Mouse (Mus musculus): ENCODE data around the gene Aipl1.

Gene Aipl1

DNA sequence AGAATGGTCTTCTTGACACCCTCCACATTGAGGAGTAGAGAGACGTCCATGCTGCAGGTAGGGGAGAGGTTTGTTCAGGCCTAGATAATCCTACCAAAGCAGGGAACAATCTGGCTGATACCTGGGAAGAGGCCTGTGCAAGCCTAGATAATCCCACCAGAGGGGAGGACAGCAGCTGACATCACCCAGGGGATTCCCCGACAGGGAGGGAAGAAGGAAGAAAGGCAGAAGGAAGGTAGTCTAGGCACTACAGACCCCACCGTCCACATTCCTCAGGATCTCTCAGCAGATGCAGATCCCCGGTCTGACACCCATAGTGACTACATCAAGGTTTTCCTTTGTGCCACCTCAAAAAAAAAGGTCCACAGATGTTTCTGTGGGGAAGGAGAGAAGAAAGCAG, at the start of gene Aipl1:
Gene Aipl1 (minus strand): TSS at position 101 of the 400 bp plus-strand sequence.
- no peak for DNase-seq

DNA sequence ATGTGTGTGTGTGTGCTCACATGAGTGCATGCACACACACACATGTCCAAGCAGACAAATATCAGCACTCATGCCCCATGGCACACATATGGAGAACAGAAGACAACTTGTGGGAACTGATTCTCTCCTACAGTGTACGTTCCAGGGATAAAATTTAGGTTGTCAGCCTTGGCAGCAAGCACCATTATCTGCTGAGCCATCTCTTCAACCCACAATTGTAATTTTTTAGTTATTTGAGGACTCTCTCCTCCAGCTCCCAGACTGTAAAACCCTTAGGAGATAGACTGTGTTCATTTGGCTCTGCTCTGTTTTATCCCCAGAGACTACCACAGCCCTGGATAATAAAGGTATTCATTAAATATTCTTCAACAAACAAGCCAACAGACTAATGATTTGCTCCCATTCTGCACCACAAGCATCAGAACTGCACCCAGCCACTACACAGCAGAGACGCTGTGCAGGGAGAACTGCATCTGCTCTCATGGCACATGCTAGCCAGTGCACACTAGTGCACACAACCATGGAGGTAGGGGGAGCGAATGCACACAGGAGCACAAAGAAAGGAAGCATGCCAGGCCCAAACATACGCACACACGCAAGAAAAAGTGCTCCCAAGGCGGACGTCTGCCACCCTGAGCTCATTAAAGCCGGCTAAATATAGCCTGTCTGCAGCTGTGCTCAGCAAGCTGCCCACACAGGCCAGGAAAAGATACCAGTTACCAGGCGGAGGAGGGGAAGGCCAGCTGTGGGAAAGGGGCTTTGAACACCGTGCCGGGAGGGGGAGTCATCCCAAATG, 49.1 kb upstream of the Aipl1 start:
- DNase-seq, result no peak

DNA sequence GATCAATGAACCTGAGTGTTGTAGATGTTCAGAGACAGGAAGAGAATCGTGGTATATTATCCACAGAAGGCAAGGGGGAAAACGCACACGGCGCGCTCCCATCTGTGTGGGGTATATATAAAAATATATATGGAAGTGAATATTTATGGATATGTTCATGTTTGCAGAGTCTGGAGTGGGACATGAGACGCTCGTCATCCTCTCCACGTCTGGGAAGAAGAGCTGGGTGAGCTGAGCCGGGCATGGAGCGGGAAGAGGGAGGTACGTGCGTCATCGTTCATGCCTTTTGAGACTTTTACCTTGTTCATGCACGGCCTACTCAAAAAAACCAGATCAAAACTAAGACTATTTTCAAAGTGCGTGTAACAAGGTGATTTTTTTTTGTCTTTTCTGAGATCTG, 47.0 kb upstream of the Aipl1 start:
- no peak for DNase-seq

DNA sequence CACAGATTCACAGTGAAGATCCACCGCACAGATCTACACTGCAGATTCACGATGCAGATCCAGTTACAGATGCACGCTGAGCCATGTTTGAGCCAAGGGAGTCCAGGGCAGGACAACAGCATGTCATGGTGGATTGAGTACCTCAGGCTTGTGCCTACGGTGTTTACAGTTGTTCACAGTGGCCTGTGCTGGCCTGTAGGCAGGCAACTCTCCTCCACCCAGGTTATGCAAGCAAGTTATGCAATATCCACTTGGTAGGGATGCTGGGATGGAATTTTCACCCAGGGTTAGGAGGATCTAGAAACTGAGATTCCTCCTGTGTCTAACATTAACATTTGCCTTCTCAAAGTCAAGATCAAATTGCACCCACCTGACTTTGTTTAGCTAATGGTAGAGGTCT, 45.3 kb upstream of the Aipl1 start:
- DNase-seq, result no peak

DNA sequence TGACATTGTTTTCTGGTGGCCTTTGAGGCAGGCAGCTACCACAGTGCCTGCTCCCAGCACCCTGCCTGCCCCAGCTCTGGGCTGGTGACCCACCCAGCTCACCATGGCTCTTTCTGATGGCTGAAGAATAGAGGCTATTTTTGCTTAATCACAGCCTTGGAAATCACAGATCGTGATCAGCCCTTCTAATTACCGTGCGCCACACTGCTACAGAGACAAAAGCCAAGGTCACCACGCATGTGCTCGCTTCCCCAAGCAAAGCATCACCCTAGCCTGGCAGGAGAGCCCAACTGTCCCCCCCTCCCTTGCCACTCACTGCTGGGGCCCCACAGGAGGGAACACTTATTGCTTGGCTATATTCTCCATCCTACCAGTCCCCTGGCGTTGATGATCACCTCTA, 43.2 kb upstream of the Aipl1 start:
- no peak for DNase-seq

DNA sequence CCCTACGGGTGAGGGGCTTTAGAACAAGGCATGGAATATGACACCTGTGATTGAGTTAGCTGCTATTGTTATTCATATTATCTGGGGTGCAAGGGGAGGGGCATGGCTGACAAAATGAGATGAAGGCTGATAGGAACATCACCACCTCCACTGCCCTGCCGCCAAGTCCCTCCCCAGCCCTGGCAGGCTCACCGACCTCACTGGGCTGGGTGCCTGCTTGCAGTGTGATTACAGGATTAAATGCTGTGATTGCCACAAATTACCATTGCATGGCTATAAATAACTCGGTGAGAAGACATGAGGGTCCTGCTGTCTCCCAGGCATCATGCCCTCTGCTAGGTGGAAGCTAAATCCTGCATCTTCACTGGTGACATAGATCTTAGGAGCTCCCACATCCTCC, 41.3 kb upstream of the Aipl1 start:
- DNase-seq, result peak; percentile 74

DNA sequence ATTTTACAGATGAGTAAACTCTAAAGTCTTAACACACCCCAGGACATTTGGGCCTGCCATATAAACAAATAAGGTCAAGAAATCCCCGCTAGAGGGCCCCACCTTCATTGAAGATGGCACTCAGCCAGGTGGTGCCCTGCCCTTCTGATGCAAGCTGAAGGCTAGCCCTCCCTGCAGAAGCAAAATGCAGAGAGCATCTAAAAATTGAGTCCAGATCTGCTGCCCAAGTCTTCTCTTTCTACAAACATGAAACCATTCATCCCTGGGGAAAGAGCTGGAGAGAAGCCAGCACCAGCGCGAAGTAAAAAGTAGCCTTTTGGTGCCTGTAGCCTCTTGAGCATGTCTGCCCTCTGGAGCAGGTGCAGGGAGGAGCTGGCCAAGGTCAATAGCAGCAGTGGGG, 40.7 kb upstream of the Aipl1 start:
- DNase-seq, result no peak

DNA sequence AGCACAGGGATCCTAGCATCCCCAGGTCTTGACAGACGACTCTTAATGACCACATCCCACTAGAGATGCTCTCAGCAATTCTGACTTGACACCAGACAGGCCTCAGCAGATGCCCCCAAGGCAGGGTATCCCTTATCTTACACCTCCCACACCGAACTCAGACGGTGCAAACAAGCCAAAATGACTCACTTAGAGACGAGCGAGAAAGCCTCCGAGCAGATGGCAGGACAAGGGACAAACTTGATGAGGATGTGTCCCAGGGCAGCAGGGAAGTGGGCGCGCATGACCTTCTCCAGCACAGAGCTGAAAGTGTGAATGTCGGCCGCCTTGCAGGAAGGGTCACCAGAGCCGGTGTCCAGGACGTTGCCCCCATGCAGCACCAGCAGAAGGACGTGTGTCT, 36.9 kb upstream of the Aipl1 start:
- no peak for DNase-seq

DNA sequence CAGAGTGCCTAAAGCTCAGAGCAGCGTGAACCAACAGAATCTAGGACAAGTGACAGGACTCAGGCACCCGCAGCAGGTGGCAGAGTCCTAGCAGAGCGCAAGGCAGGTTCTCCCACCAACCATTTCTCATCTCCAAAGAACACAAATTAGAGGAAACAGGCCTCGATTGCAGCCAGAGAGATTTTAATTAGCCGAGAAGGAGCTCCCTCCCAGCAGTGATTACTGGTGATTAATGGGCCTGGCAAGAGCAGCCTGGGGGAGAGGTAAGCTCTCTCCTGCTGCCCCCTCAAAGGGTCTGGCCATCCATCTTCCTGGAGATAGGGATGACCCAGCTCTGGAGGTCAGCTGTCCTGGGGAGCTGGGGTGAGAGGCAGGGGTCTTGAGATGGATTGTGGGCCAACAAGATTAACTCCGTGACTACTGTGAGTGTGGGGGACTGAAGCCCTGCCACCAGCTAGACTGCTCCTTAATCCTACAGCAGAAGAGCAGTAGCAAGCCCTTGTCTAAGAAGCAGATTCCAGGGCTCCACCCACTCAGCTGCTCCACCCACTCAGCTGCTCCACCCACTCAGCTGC, 35.1 kb upstream of the Aipl1 start:
- no peak for DNase-seq

DNA sequence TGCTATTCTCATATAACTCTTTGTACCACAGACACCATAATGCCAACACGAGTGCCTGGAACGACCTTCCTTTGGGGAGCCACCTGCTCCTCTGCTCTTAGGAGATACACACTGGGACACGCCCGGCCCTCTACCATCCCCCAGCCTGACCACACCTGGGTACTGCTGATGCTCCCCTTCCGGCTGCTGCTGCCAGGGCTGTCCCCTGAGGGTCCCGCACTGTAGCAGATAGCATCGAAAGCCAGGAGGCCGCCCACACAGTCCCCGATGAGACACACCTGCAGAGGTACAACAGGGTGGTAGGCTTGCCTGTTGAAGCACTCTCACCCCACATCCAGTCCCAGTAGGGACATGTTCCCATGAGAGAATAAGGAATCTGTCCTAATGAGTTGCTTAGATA, 33.4 kb upstream of the Aipl1 start:
- no peak for DNase-seq

DNA sequence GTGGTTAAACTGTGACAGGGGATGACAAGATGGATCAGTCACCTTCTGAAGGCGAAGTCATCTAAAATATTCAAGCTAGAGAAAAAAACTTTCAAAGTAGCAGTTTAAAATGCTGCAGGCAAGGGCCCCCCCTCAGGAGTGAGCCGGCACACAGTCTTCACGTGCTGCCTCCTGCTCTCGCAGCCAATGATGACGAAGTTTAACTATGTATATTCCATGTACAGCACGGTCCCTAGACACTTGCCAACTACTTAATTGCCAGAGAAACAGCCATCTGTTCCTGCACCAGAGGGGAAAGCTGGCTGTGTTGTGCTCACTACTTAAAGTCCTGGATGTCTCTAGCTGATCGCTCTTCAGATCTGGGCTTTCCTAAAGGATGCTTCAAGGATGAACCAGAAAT, 30.7 kb upstream of the Aipl1 start:
- DNase-seq, result peak; percentile 81

DNA sequence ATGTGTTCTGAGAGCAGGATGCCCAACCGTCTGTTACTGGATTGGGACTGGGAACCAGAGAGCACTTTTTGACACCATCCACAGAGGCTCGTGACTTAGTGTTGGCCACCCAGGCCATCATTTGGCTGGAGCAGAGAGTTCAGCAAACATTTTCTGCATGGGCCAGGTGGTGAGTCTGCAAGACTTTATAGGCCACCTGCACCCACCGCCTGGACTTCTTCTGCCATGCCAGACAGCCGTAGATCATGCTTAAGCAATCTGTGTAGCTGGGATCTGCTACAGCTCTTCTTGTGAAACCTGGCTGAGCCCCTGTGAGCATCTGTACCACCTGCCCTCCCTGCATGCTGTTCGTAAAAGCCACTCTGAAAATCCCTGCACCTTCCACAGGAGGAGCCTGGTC, 30.0 kb upstream of the Aipl1 start:
- peak; percentile 85 for DNase-seq

DNA sequence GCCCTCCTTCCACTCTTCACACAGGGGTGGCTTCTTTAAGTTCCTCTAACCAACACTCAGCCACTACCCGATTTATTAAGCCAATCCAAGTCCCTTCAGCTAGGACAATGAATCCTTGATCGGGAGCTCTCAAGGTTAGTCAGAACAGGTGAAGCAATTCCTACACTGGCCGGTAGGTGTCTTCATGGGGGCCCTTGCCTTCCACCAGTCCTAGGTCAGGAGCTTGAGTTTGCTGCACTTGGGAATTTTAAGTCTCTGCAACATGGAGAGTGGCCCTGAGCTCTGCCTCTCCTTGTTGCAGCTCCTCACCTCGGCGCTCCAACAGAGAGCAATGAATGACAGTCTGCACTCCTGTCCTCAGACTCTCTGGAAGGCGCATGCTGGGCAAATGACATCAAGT, 29.0 kb upstream of the Aipl1 start:
- DNase-seq, result peak; percentile 73

DNA sequence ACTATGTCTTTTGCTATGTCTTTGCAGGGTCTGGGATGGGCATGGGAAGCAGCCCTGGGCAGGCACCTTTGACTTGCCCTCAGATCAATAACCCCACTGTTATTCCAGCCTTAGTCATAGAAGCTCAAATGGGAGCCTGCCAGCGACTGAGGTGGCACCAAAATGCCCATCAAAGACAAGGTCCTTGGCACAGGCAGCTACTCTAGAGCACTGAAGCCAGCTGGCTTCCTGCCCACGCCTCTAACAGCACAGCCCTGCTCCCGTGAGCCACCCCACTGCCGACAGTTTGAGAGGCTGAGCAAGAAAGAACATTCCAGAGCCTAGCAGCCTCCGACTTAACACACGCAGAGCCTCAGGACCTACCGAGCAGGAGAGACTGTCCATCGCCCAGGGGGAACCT, 27.8 kb upstream of the Aipl1 start:
- peak; percentile 86 for DNase-seq

DNA sequence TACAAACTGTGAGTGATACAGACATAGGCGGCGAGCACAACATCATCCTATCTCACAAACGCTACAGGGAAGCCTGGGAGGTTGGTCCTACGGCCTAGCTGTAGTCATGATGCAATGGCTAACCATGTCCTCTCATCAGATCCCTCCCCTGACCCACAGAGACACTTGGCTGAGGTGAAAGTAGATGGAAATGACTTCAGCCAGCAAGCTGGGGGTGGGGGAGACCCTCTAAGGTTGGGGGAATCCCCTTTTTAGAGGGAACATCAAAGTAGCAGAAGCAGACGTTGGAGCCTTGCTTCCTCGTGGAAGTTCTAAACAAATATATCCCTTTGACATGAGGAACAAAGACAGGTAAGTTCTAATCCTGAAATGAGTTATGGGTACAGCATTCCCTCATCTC, 27.1 kb upstream of the Aipl1 start:
- DNase-seq, result no peak

DNA sequence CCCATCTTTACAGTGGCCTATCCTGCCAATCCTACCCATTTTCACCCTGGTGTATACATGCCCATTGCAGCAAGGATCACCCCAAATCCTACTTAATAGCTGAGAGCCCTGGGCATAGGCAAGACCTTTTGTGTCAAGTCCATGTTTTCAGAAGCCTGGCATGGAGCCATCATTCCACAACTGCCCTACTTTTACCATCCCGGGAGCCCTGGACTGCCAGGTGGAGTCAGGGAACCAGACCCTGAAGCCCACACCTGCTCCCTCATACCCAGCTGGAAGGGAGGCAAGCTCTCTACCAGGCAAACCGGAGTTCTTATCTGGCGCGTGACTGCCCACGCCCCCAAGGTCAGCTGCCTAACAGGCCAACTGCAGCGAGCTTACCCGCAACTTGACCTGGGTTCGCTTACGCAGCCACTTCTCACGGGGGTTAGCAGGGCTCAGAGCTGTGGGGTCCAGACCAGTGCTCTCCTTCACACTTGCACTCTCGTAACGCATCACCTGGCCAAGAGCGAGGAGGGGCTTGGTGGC, 23.8 kb upstream of the Aipl1 start:
- peak; percentile 62 for DNase-seq

DNA sequence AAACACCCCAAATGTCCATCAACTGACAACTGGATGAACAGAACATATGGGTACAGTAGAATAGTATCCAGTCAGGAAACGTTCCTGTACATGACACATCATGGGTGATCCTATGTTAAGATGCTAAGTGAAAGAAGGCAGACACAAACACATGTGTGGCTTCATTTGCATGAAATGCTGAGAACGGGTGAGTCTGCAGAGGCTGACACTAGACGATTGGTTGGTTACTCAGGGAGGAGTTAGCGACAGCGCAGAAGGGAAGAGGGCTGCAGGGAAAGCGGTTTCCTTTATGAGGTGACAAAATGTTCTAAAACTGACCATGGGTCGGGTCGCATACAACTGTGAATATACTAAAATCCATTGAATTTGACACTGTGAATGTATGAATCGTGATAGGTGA, 23.1 kb upstream of the Aipl1 start:
- no peak for DNase-seq

DNA sequence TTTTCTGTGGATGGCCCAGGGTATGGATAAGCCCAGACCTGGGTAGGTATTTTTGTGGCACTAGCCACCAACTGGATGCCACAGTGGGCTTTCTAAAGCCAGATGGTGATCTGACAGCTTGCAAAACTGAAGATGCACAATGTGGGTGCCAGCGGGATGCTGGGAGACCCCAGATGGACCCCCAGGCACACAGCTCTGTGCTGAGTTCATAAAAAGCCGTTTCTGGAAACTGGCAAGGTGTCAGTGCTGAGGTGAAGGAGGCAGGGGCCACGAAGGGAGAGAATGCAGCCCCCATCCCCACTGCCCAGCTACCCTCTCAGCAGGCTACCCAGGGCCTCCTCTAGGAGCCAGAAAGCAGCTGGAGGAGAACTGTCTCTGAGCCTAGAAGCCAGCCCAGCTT, 19.9 kb upstream of the Aipl1 start:
- no peak for DNase-seq

DNA sequence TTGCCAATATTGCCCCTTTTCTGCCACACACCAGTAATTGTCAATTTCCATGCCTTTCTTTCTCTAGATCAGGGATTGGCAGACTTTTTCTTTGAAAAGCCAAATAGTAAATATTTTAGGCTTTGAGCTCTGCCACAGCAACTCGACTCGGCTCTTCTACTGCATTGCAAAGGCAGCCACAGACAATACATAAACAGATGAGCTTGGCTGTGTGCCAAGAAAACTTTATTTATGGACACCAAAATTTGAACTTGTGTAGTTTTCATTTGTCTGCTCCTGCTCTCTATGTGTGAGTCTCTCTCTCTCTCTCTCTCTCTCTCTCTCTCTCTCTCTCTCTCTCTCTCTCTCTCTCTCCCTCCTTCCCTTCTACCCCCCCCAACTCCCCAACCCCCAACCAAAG, 17.9 kb upstream of the Aipl1 start:
- no peak for DNase-seq

DNA sequence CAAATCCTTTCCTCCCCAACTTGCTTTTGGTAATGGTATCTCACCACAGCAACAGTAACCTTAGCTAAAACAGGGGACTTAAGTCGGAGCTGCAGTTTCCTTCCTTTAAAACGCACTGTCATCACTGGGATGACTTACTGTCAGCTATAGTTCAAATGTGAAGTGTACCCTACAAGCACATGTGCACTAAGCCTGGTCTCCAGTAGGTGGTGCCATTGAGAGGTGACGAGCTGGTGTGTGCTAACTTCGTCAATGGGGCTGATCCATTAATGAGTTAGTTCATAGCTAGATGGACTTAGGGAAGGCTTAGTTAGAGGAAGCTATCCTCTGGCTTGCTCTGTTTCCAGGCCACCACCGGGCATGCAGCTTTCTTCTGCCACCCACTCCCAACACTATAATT, 15.3 kb upstream of the Aipl1 start:
- DNase-seq, result peak; percentile 77

DNA sequence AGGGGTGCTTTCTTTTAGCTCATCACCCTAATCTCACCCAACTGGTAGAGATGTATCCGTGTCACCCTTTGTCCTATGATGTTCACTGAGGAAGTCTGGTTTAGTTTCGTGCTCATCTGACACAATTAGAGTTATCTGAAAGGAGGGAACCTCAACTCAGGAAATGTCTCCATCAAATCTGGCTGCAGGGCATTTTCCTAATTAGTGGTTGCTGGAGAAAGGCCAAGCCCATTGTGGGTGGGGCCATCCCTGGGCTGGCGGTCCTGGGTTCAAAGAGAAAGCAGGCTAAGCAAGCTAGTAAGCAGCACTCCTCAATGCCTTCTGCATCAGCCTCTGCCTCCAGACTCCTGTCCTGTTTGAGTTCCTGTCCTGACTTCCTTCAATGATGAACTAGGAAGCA, 14.9 kb upstream of the Aipl1 start:
- no peak for DNase-seq

DNA sequence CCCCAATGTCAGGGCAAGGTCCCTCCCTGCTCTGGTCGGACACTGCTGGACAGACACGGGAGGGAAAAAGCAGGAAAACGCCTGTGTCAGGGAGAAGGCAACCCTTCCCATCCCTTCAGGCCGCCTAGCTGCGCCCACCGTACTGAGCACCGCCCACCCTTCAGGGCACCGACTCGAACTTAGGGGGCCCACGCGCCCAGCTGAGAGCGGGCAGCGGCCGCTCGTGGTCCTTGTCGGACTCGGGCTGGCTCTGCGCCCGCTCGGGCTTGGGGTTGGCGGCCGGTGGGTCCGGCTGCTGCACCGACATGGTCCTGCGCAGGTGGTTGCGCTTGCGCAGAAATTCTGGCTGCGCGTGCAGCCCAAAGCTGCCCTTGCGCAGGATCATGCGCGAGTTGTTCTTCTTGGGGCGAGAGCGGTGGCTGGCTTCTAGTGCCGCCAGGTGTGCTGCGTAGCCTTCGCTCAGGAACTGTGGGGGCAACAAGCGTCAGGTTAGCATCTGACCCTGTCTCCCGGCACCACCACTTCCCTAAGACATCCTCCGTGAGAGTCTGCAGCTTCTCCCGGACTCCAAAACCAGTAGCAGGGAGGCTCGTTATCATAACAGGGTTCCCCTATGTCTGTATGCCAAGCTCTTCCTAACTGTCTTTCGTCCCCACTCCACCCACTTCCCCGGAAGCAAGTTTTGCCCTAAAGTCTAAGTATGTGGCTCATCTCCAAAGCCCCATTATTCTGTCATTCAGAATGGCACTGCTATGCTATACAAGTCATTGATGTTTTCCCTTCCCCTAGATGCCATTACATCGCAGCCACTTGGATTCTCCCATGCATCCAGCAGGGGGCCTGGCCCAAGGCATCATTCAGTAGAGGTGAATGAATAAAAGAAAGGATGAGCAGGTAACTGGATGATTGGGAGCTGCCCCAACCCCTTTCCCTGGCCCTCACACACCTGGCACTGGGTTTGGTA, 13.9 kb upstream of the Aipl1 start:
- peak; percentile 45 for DNase-seq

DNA sequence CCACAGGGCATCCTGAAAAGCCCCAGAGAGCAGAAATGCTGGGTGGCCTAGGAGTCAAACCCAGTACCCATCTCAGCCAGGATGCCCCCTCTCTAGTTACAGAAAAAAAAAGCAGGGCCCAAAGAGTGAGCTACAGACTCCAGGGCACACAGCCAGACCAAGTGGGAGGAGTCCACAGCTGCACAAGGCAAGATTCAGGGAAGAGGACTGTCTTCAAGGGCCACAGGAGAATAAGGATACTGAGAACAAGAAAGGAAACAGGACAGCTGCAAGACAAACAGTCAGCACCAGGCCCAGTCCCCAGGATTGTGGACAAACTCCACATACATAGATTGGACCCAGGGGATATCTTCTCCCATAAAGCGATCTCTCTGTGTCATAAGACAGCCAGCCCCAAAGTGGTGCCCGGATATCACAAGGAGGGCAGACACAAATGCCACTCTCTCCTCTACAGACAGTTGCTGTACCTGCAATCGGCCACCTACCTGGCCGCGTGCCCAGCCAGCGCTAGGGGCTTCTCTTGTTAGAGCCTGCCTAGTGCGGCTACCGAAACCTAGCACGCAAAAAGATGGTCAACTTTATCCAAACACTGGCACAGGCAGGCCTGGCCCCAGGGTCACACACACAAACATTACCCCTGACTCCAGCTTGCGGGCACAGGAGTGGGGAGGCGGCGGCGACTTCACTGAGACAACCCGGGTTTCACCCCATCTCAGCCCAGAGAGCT, 13.0 kb upstream of the Aipl1 start:
- DNase-seq, result no peak

All from cerebellum, adult 9-11 months (tissue).